Comparison of ENCODE assay signal across 13 mouse cellular contexts in genomic region chr2:79257411-79257810, GRCm38 (mm10). TPM values are rescaled to one million over a fixed set of nuclear protein-coding genes. Genes with fewer than 3 reads are reported as not detected.
DNase-seq lines count a peak whose midpoint lies in the region; ATAC-seq and TF ChIP-seq lines count a peak whose summit lies in the region.
"Had no signal": no experiment of that assay in that cellular context is flagged by ENCODE, and none has a peak within 500 bp of the region (broad histone marks: within the 10 kb centered on the region; RNA-seq: fewer than 3 reads in every experiment).

No protein-coding gene starts in this region.

- no peak for DNase-seq in heart, adult 9 months (ENCODE audit: low spot score in 2 of 2)
- no peak for DNase-seq in lung, embryonic 14.5 days
- no peak for DNase-seq in lung, postnatal 4 days
- DNase-seq in MEL (ENCODE audit: low read depth, low spot score): peak; percentile 51
- no peak for DNase-seq in liver, embryonic 14.5 days (ENCODE audit: low read depth in 3 of 3, low spot score in 3 of 3)
- no peak for DNase-seq in cerebellum, adult 9-10 months
- DNase-seq: adrenal gland, postnatal 25 days; cerebellum, adult 11 months; kidney, adult 11 months; kidney, postnatal 36 days; layer of hippocampus, postnatal 36 days had no signal

- peaks cover 44% of the 10 kb centered on the region for H3K79me2 ChIP-seq in MEL (ENCODE audit: control insufficient read depth, insufficient read depth, low read length, poor library complexity)

- WGBS in heart, embryonic 15.5 days: 68% methylated on average over 4 of the region's 4 CpGs
- WGBS in lung, embryonic 14.5 days: 73% methylated on average over 4 of the region's 4 CpGs
- 36% methylated on average over 4 of the region's 4 CpGs for WGBS in liver, embryonic 14.5 days (ENCODE audit: insufficient replicate concordance)
- 65% methylated on average over 4 of the region's 4 CpGs for WGBS in midbrain, embryonic 15.5 days

- no peak overlapping the region for H3K4me3 ChIP-seq in heart, embryonic 15.5 days
- peak overlapping the region; percentile 48 for H3K4me3 ChIP-seq in lung, embryonic 14.5 days (ENCODE audit: low read depth, low read length)
- peak overlapping the region; percentile 37 to 86 for H3K4me3 ChIP-seq in MEL (ENCODE audit: control insufficient read depth in 1 of 2, insufficient read depth in 1 of 2, low read depth in 2 of 2, low read length in 2 of 2)
- H3K4me3 ChIP-seq in liver, embryonic 14.5 days (ENCODE audit: insufficient read depth in 1 of 2, low read depth in 2 of 2, low read length in 2 of 2): peak overlapping the region; percentile 96
- no peak overlapping the region for H3K4me3 ChIP-seq in midbrain, embryonic 15.5 days

- no peaks in the 10 kb centered on the region for H3K9me3 ChIP-seq in heart, embryonic 15.5 days (replicated peaks)
- no peaks in the 10 kb centered on the region for H3K9me3 ChIP-seq in lung, embryonic 14.5 days (ENCODE audit: low read depth, low read length)
- H3K9me3 ChIP-seq in MEL (replicated peaks; ENCODE audit: insufficient read depth, low read length): no peaks in the 10 kb centered on the region
- no peaks in the 10 kb centered on the region for H3K9me3 ChIP-seq in liver, embryonic 14.5 days (ENCODE audit: control insufficient read depth, low read length)
- H3K9me3 ChIP-seq in midbrain, embryonic 15.5 days: no peaks in the 10 kb centered on the region

- peaks cover 13% of the 10 kb centered on the region for H3K4me1 ChIP-seq in heart, embryonic 15.5 days (replicated peaks)
- H3K4me1 ChIP-seq in lung, embryonic 14.5 days (ENCODE audit: insufficient read depth): 0 out of 2 replicates have a peak, but pooled peaks cover 2% of the 10 kb centered on the region
- peaks cover 24 to 27% of the 10 kb centered on the region in 2 experiments for H3K4me1 ChIP-seq in MEL (ENCODE audit: control insufficient read depth in 1 of 2, insufficient read depth in 2 of 2, low read length in 2 of 2)
- peaks cover 42 to 44% of the 10 kb centered on the region in 2 experiments for H3K4me1 ChIP-seq in liver, embryonic 14.5 days (replicated peaks; ENCODE audit: control insufficient read depth in 2 of 2, insufficient read depth in 2 of 2, low read length in 1 of 2)
- peaks cover 11% of the 10 kb centered on the region for H3K4me1 ChIP-seq in midbrain, embryonic 15.5 days

- TF ChIP-seq POLR2A in MEL (IDR thresholded peaks at IDR 0.05; ENCODE audit: control insufficient read depth in 1 of 2, insufficient read depth in 1 of 2, low read depth in 1 of 2, low read length in 2 of 2, poor library complexity in 1 of 2): no peak

- peak overlapping the region; percentile 3; the same call in 1 of the 2 replicates for H3K4me2 ChIP-seq in heart, embryonic 15.5 days
- H3K4me2 ChIP-seq in lung, embryonic 14.5 days: peak overlapping the region; percentile 68
- H3K4me2 ChIP-seq in liver, embryonic 14.5 days (ENCODE audit: low read depth): peak overlapping the region; percentile 89
- no peak overlapping the region for H3K4me2 ChIP-seq in midbrain, embryonic 15.5 days

- 0 out of 4 replicates have a peak, but pooled peaks of 1 of the 2 experiments have one; percentile 19 for TF ChIP-seq EP300 in MEL (IDR thresholded peaks at IDR 0.05; ENCODE audit: low read depth in 1 of 2, low read length in 2 of 2)
- TF ChIP-seq EP300 in liver, embryonic 14.5 days (IDR thresholded peaks at IDR 0.05; ENCODE audit: low read depth): no peak

- no peak for TF ChIP-seq CTCF in lung, embryonic 14.5 days (IDR thresholded peaks at IDR 0.05; ENCODE audit: low read depth)
- TF ChIP-seq CTCF in MEL (IDR thresholded peaks at IDR 0.05 in 2 of 3, conservative IDR thresholded peaks at IDR 0.05 in 1 of 3; ENCODE audit: control insufficient read depth in 1 of 3, insufficient read depth in 1 of 3, low read depth in 2 of 3, low read length in 3 of 3, poor library complexity in 1 of 3, severe bottlenecking in 1 of 3): no peak
- TF ChIP-seq CTCF in liver, embryonic 14.5 days (IDR thresholded peaks at IDR 0.05; ENCODE audit: low read depth): no peak

- H3K27ac ChIP-seq in heart, embryonic 15.5 days: no peak overlapping the region
- no peak overlapping the region for H3K27ac ChIP-seq in lung, embryonic 14.5 days (ENCODE audit: low read depth)
- H3K27ac ChIP-seq in MEL (ENCODE audit: control insufficient read depth, low read depth, low read length): peak overlapping the region; percentile 96
- peak overlapping the region; percentile 92 for H3K27ac ChIP-seq in liver, embryonic 14.5 days
- no peak overlapping the region for H3K27ac ChIP-seq in midbrain, embryonic 15.5 days

- no peak for TF ChIP-seq RAD21 in MEL (IDR thresholded peaks at IDR 0.05; ENCODE audit: low read depth, low read length)

- H3K9ac ChIP-seq in heart, embryonic 15.5 days: no peak overlapping the region
- H3K9ac ChIP-seq in lung, embryonic 14.5 days: no peak overlapping the region
- H3K9ac ChIP-seq in MEL (ENCODE audit: control insufficient read depth, low read depth, low read length, poor library complexity, severe bottlenecking): peak overlapping the region; percentile 74
- H3K9ac ChIP-seq in liver, embryonic 14.5 days (replicated peaks): peak overlapping the region; percentile 100
- no peak overlapping the region for H3K9ac ChIP-seq in midbrain, embryonic 15.5 days

- H3K27me3 ChIP-seq in heart, embryonic 15.5 days: peaks cover 6% of the 10 kb centered on the region; the same call in 1 of the 2 replicates
- no peaks in the 10 kb centered on the region for H3K27me3 ChIP-seq in lung, embryonic 14.5 days (ENCODE audit: insufficient read depth, low read length)
- no peaks in the 10 kb centered on the region for H3K27me3 ChIP-seq in MEL (ENCODE audit: control insufficient read depth in 1 of 2, insufficient read depth in 2 of 2, low read length in 2 of 2)
- no peaks in the 10 kb centered on the region; the same call in 1 of the 2 replicates for H3K27me3 ChIP-seq in liver, embryonic 14.5 days (ENCODE audit: control insufficient read depth, insufficient read depth, low read length)
- no peaks in the 10 kb centered on the region for H3K27me3 ChIP-seq in midbrain, embryonic 15.5 days (replicated peaks)

- no peaks in the 10 kb centered on the region for H3K36me3 ChIP-seq in heart, embryonic 15.5 days
- H3K36me3 ChIP-seq in lung, embryonic 14.5 days (ENCODE audit: insufficient read depth): no peaks in the 10 kb centered on the region
- peaks cover 13 to 47% of the 10 kb centered on the region in 2 experiments for H3K36me3 ChIP-seq in MEL (ENCODE audit: control insufficient read depth in 1 of 2, insufficient read depth in 2 of 2, low read length in 2 of 2)
- peaks cover 15% of the 10 kb centered on the region for H3K36me3 ChIP-seq in liver, embryonic 14.5 days (replicated peaks; ENCODE audit: control insufficient read depth, insufficient read depth, low read depth)
- H3K36me3 ChIP-seq in midbrain, embryonic 15.5 days (replicated peaks): no peaks in the 10 kb centered on the region

- ATAC-seq in heart, embryonic 15.5 days (replicated peaks; ENCODE audit: insufficient number of reproducible peaks, insufficient read depth, low FRiP score, low read depth): no peak
- no peak for ATAC-seq in lung, embryonic 14.5 days (ENCODE audit: insufficient read depth)
- no peak for ATAC-seq in liver, embryonic 14.5 days (ENCODE audit: insufficient read depth)
- no peak for ATAC-seq in midbrain, embryonic 15.5 days (replicated peaks)

TF ChIP-seq in MEL, 35 proteins besides CTCF, POLR2A, EP300 and RAD21:
- TF ChIP-seq CHD2 (IDR thresholded peaks at IDR 0.05; ENCODE audit: low read length): no peak; the same call in 1 of the 2 replicates
- TF ChIP-seq ZMIZ1 (IDR thresholded peaks at IDR 0.05; ENCODE audit: low read depth, low read length): 0 out of 2 replicates have a peak, but pooled peaks have one; percentile 34
- 0 out of 2 replicates have a peak, but pooled peaks have one; percentile 26 for TF ChIP-seq MAZ (IDR thresholded peaks at IDR 0.05; ENCODE audit: low read depth, low read length)
- no peak for TF ChIP-seq NELFE (IDR thresholded peaks at IDR 0.05; ENCODE audit: low read depth, low read length)
- peak; percentile 21; the same call in 1 of the 2 replicates for TF ChIP-seq SIN3A (IDR thresholded peaks at IDR 0.05; ENCODE audit: low read length)

RNA-seq across cellular contexts. Expression of gene Itga4, which starts 2.2 kb away (rescaled TPM):
- 2.7 and 8.1 TPM in 2 replicates for polyA plus RNA-seq in heart, embryonic 15.5 days (2015; fragmentation: Nextera tagmentation; extraction: Ambion mirVana)
- polyA plus RNA-seq in lung, embryonic 14.5 days (2014; fragmentation: Nextera tagmentation; extraction: Ambion mirVana): 7.9 and 8.2 TPM in 2 replicates
- 22.7 and 35.5 TPM in 2 replicates for total RNA-seq in MEL (2012; rRNA removed)
- 10 to 100 TPM; 48.9 to 97.5 TPM for polyA plus RNA-seq in MEL (2012; ENCODE audit: insufficient read depth in 1 of 2, insufficient read length in 2 of 2, low read depth in 1 of 2, low replicate concordance in 2 of 2, missing spikeins in 1 of 2)
- polyA plus RNA-seq in liver, embryonic 14.5 days (2012; rRNA removed): 18.2 and 18.6 TPM in 2 replicates
- polyA plus RNA-seq in liver, embryonic 14.5 days (2014; fragmentation: Nextera tagmentation; extraction: Ambion mirVana): 27.0 and 27.6 TPM in 2 replicates
- polyA plus RNA-seq in midbrain, embryonic 15.5 days (2015; fragmentation: Nextera tagmentation; extraction: Ambion mirVana): 2.6 and 2.8 TPM in 2 replicates

Comparison
In these comparisons a context has a peak if more than half of its experiments do, and no peak if none do; other contexts are left out.
1. H3K27ac ChIP-seq: peak in MEL (single experiment) and liver, embryonic 14.5 days (single experiment); none in heart, embryonic 15.5 days (single experiment), lung, embryonic 14.5 days (single experiment) and midbrain, embryonic 15.5 days (single experiment).
2. H3K4me3 ChIP-seq: peak in lung, embryonic 14.5 days (single experiment), MEL (2 of 2) and liver, embryonic 14.5 days (2 of 2); none in heart, embryonic 15.5 days (single experiment) and midbrain, embryonic 15.5 days (single experiment).
3. H3K9ac ChIP-seq: peak in MEL (single experiment) and liver, embryonic 14.5 days (single experiment); none in heart, embryonic 15.5 days (single experiment), lung, embryonic 14.5 days (single experiment) and midbrain, embryonic 15.5 days (single experiment).